Mouse (Mus musculus): ENCODE measurements around the gene 1700010B08Rik. TPM values are rescaled to one million over a fixed set of nuclear protein-coding genes. Genes with fewer than 3 reads are reported as not detected.
"Not testable (repeated sequence)": the region's sequence is repeated elsewhere in the genome, so short reads cannot be mapped to it uniquely, and the experiment has no call there.

1700010B08Rik gene
- not detected in 2 replicates for polyA plus RNA-seq (2015; fragmentation: Nextera tagmentation; extraction: Ambion mirVana)

GRCm38 (mm10) chr2:173719115-173719514 lies at the start of gene 1700010B08Rik:
Gene 1700010B08Rik (plus strand): TSS chr2:173719415.
- ATAC-seq (ENCODE audit: low FRiP score); H3K4me2 ChIP-seq; H3K27me3 ChIP-seq; H3K27ac ChIP-seq; H3K9me3 ChIP-seq; H3K36me3 ChIP-seq; H3K4me3 ChIP-seq; H3K9ac ChIP-seq: not testable (repeated sequence)
- H3K4me1 ChIP-seq (replicated peaks): peaks cover 13% of the 10 kb centered on the region
- WGBS: 88% methylated on average over 6 of the region's 7 CpGs

GRCm38 (mm10) chr2:173672328-173672896 lies 46.8 kb upstream of the 1700010B08Rik start:
- WGBS: 58% methylated on average over 2 of the region's 2 CpGs
- Histone ChIP-seq H3K4me2 (no peak overlapping the region), H3K4me1 (replicated peaks) (peaks cover 21% of the 10 kb centered on the region; the same call in 1 of the 2 replicates), H3K4me3 (no peak overlapping the region), H3K27me3 (no peaks in the 10 kb centered on the region), H3K9me3 (no peaks in the 10 kb centered on the region), H3K9ac (no peak overlapping the region), H3K27ac (no peak overlapping the region; the same call in 1 of the 2 replicates), H3K36me3 (0 out of 2 replicates have a peak, but pooled peaks cover 3% of the 10 kb centered on the region)
- no peak for ATAC-seq (ENCODE audit: low FRiP score)

- H3K9me3 ChIP-seq: no peaks in the 10 kb centered on the region
- peaks cover 21% of the 10 kb centered on the region; the same call in 1 of the 2 replicates for H3K4me1 ChIP-seq (replicated peaks)
- no peaks in the 10 kb centered on the region for H3K27me3 ChIP-seq
- no peak overlapping the region for H3K27ac ChIP-seq
- 79% methylated on average over 1 of the region's 1 CpGs for WGBS
- no peak for ATAC-seq (ENCODE audit: low FRiP score)
- no peak overlapping the region for H3K4me3 ChIP-seq
- 0 out of 2 replicates have a peak, but pooled peaks cover 3% of the 10 kb centered on the region for H3K36me3 ChIP-seq
- no peak overlapping the region for H3K9ac ChIP-seq
- no peak overlapping the region for H3K4me2 ChIP-seq
Measured at GRCm38 (mm10) chr2:173673469-173673868, 45.7 kb upstream of the 1700010B08Rik start.

- WGBS: 92% methylated on average over 2 of the region's 2 CpGs
Measured at GRCm38 (mm10) chr2:173678593-173678992, 40.6 kb upstream of the 1700010B08Rik start.

GRCm38 (mm10) chr2:173679217-173679616 lies 40.0 kb upstream of the 1700010B08Rik start:
- H3K4me3 ChIP-seq: no peak overlapping the region
- peaks cover 6% of the 10 kb centered on the region; the same call in 1 of the 2 replicates for H3K4me1 ChIP-seq (replicated peaks)
- ATAC-seq (ENCODE audit: low FRiP score): no peak
- no peaks in the 10 kb centered on the region for H3K27me3 ChIP-seq
- H3K27ac ChIP-seq: no peak overlapping the region
- no peak overlapping the region for H3K9ac ChIP-seq
- peaks cover 11% of the 10 kb centered on the region for H3K36me3 ChIP-seq
- H3K4me2 ChIP-seq: no peak overlapping the region
- 66% methylated on average over 3 of the region's 3 CpGs for WGBS
- H3K9me3 ChIP-seq: no peaks in the 10 kb centered on the region

More at GRCm38 (mm10) chr2:173678593-173678992, 40.6 kb upstream of the 1700010B08Rik start:
- Histone ChIP-seq H3K27ac (no peak overlapping the region), H3K4me1 (replicated peaks) (peaks cover 6% of the 10 kb centered on the region; the same call in 1 of the 2 replicates), H3K4me2 (no peak overlapping the region), H3K9ac (no peak overlapping the region), H3K9me3 (no peaks in the 10 kb centered on the region), H3K36me3 (peaks cover 11% of the 10 kb centered on the region), H3K27me3 (no peaks in the 10 kb centered on the region), H3K4me3 (no peak overlapping the region)
- no peak for ATAC-seq (ENCODE audit: low FRiP score)

- Histone ChIP-seq H3K4me3 (no peak overlapping the region), H3K4me2 (no peak overlapping the region), H3K4me1 (replicated peaks) (peaks cover 6% of the 10 kb centered on the region; the same call in 1 of the 2 replicates), H3K9me3 (no peaks in the 10 kb centered on the region), H3K27ac (no peak overlapping the region), H3K27me3 (no peaks in the 10 kb centered on the region), H3K9ac (no peak overlapping the region), H3K36me3 (peaks cover 11% of the 10 kb centered on the region)
- ATAC-seq (ENCODE audit: low FRiP score): no peak
- WGBS: 72% methylated on average over 1 of the region's 1 CpGs
Measured at GRCm38 (mm10) chr2:173680153-173680552, 39.1 kb upstream of the 1700010B08Rik start.

- Histone ChIP-seq H3K9ac (no peak overlapping the region), H3K9me3 (no peaks in the 10 kb centered on the region), H3K27me3 (no peaks in the 10 kb centered on the region), H3K4me2 (no peak overlapping the region), H3K36me3 (peaks cover 9% of the 10 kb centered on the region), H3K4me1 (replicated peaks) (peaks cover 18% of the 10 kb centered on the region), H3K27ac (no peak overlapping the region), H3K4me3 (no peak overlapping the region)
- 52% methylated on average over 10 of the region's 10 CpGs for WGBS
- no peak for ATAC-seq (ENCODE audit: low FRiP score)
Measured at GRCm38 (mm10) chr2:173682773-173683172, 36.4 kb upstream of the 1700010B08Rik start.

- Histone ChIP-seq H3K27me3 (no peaks in the 10 kb centered on the region), H3K9me3 (no peaks in the 10 kb centered on the region), H3K4me3 (no peak overlapping the region), H3K4me1 (replicated peaks) (peaks cover 18% of the 10 kb centered on the region), H3K27ac (peak overlapping the region; percentile 18; the same call in 1 of the 2 replicates), H3K9ac (0 out of 2 replicates have a peak overlapping the region, but pooled peaks have one; percentile 8), H3K36me3 (peaks cover 32% of the 10 kb centered on the region), H3K4me2 (no peak overlapping the region)
- ATAC-seq (ENCODE audit: low FRiP score): no peak
- WGBS: 95% methylated on average over 3 of the region's 3 CpGs
Measured at GRCm38 (mm10) chr2:173685781-173686361, 33.3 kb upstream of the 1700010B08Rik start.

GRCm38 (mm10) chr2:173687363-173687762 lies 31.9 kb upstream of the 1700010B08Rik start:
- peaks cover 24% of the 10 kb centered on the region for H3K4me1 ChIP-seq (replicated peaks)
- peaks cover 32% of the 10 kb centered on the region for H3K36me3 ChIP-seq
- H3K9ac ChIP-seq: no peak overlapping the region
- ATAC-seq (ENCODE audit: low FRiP score): no peak
- H3K27me3 ChIP-seq: no peaks in the 10 kb centered on the region
- WGBS: 86% methylated on average over 5 of the region's 5 CpGs
- no peaks in the 10 kb centered on the region for H3K9me3 ChIP-seq
- no peak overlapping the region for H3K4me2 ChIP-seq
- H3K27ac ChIP-seq: no peak overlapping the region
- H3K4me3 ChIP-seq: no peak overlapping the region

- H3K27me3 ChIP-seq: no peaks in the 10 kb centered on the region
- peaks cover 27% of the 10 kb centered on the region for H3K36me3 ChIP-seq
- H3K9ac ChIP-seq: no peak overlapping the region
- no peak overlapping the region for H3K4me3 ChIP-seq
- peaks cover 18% of the 10 kb centered on the region for H3K4me1 ChIP-seq (replicated peaks)
- no peak for ATAC-seq (ENCODE audit: low FRiP score)
- no peaks in the 10 kb centered on the region for H3K9me3 ChIP-seq
- H3K4me2 ChIP-seq: no peak overlapping the region
- H3K27ac ChIP-seq: 0 out of 2 replicates have a peak overlapping the region, but pooled peaks have one; percentile 1
Measured at GRCm38 (mm10) chr2:173689835-173690234, 29.4 kb upstream of the 1700010B08Rik start.

GRCm38 (mm10) chr2:173691748-173692147 lies 27.5 kb upstream of the 1700010B08Rik start:
- no peak for ATAC-seq (ENCODE audit: low FRiP score)
- Histone ChIP-seq H3K9ac (no peak overlapping the region), H3K36me3 (peaks cover 38% of the 10 kb centered on the region), H3K27ac (no peak overlapping the region), H3K4me3 (no peak overlapping the region), H3K4me2 (no peak overlapping the region), H3K4me1 (replicated peaks) (peaks cover 7% of the 10 kb centered on the region), H3K27me3 (no peaks in the 10 kb centered on the region), H3K9me3 (no peaks in the 10 kb centered on the region)
- WGBS: 85% methylated on average over 6 of the region's 6 CpGs

- H3K36me3 ChIP-seq: peaks cover 45% of the 10 kb centered on the region
- no peaks in the 10 kb centered on the region for H3K27me3 ChIP-seq
- no peak overlapping the region for H3K27ac ChIP-seq
- WGBS: 88% methylated on average over 2 of the region's 2 CpGs
- H3K4me3 ChIP-seq: no peak overlapping the region
- no peak for ATAC-seq (ENCODE audit: low FRiP score)
- peaks cover 6% of the 10 kb centered on the region; the same call in 1 of the 2 replicates for H3K4me1 ChIP-seq (replicated peaks)
- no peaks in the 10 kb centered on the region for H3K9me3 ChIP-seq
- H3K9ac ChIP-seq: no peak overlapping the region
- no peak overlapping the region for H3K4me2 ChIP-seq
Measured at GRCm38 (mm10) chr2:173692693-173693092, 26.5 kb upstream of the 1700010B08Rik start.
